Mouse (Mus musculus): ENCODE results near the gene Lgi2.

The Lgi2 gene

GRCm38 (mm10) chr5:52539483-52539882 is 26.8 kb downstream of the Lgi2 start:
- in situ Hi-C loops (cut with MboI; ENCODE audit: low sequenced_read_pairs): no loop called here

- in situ Hi-C loops (cut with MboI; ENCODE audit: low sequenced_read_pairs): no loop called here
Observed at GRCm38 (mm10) chr5:52537024-52537423, 29.2 kb downstream of the Lgi2 start.

GRCm38 (mm10) chr5:52534798-52535590 is 31.3 kb downstream of the Lgi2 start:
- in situ Hi-C loops (cut with MboI; ENCODE audit: low sequenced_read_pairs): no loop called here

GRCm38 (mm10) chr5:52533705-52534104 is 32.6 kb downstream of the Lgi2 start:
- in situ Hi-C loops (cut with MboI; ENCODE audit: low sequenced_read_pairs): no loop called here

GRCm38 (mm10) chr5:52528545-52528944 is 37.7 kb downstream of the Lgi2 start:
- in situ Hi-C loops (cut with MboI; ENCODE audit: low sequenced_read_pairs): no loop called here

DNA sequence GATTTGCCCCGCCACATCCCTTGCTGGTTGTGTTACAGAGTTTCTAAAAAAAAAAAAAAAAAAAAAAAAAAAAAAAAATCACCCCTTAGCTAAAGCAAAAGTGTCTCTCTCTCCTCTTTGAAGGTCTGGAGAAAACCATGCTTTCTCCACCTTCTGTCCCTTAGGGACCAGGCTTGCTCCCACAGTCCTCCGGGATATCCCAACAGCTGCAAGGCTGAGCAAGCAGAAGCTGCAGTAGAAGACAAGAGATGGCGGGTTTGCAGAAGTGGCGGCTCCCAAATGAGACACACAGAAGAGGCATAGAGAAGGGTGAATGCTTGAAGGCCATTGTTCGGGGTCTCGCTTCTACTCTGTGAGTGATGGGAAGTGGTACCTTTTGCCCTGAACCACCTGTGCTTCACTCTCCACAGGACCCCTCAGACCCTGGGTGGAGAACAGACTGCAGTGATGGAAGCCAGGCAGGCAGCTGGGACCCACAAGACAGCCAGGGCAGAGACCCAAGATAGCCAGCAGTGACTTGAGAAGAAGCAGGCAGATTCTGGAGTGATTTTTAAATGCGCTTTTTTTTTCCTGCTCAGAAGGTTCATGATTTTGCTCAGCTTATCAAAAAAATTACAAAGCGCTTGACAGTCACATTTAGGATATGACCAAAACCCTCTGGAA is 39.8 kb downstream of the Lgi2 start:
- in situ Hi-C loops (cut with MboI; ENCODE audit: low sequenced_read_pairs): no loop called here

DNA sequence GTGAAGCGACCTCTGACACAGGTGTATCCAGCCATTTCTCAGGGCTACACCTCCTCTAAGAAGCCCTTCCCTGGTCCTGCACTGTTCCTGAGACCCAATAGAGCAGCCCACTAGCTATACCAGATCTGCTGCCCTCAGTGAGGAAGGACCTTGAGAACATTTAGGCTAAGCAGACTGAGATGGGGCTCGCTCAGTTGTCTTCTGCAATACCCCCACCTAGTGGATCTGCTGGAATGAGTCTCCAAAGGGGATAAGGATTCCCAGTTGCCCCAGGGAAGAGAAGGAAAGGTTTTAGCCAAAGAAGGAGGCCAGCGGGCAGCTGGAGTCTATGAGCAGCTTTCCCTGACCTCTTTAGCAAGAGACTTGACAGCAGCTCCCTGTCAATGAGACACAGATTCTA is 42.1 kb downstream of the Lgi2 start:
- in situ Hi-C loops (cut with MboI; ENCODE audit: low sequenced_read_pairs): no loop called here

DNA sequence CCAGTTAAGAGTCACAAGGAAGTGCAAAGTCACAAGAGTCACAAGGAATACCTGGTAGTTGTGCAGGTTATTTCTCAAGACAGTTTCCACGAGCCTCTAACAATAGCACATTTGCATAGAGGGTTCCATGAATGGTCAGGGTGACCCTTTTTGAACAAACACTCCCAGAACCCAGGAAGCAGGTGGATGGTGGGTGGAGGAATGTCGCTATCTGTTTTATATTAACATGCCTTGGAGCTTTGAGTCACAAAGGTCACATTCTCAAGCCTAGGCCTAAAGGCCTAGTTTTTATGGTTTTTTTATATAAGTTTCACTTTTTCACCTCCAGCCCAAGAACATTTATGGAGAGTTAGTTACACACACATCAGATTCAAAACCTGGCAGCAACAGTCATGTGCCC is 46.3 kb downstream of the Lgi2 start:
- in situ Hi-C loops (cut with MboI; ENCODE audit: low sequenced_read_pairs): no loop called here

GRCm38 (mm10) chr5:52516072-52516476 is 50.2 kb downstream of the Lgi2 start:
- in situ Hi-C loops (cut with MboI; ENCODE audit: low sequenced_read_pairs): no loop called here

- in situ Hi-C loops (cut with MboI; ENCODE audit: low sequenced_read_pairs): no loop called here
Observed at GRCm38 (mm10) chr5:52515246-52516021, 50.8 kb downstream of the Lgi2 start.

- in situ Hi-C loops (cut with MboI; ENCODE audit: low sequenced_read_pairs): no loop called here
Observed at GRCm38 (mm10) chr5:52511089-52511488, 55.2 kb downstream of the Lgi2 start.

DNA sequence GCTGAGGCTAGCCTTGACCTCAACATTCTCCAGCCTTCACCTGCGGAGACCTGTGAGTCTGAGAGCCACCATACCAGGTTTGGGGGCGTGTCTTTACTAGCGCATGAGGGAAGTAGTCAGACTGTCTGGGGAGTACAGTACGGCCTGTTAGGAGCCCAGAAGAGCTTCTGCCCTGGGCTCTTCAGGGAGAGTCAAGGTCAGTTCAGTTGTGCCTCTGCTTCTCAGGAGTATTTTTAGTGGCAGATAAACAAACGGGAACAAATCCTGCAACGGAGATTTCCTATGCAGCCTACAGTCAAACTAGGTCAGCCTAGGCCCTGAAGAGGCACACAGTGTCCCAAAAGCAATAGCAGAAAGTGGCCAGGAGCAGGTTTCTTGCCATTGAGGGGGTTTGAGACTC is 56.8 kb downstream of the Lgi2 start:
- in situ Hi-C loops (cut with MboI; ENCODE audit: low sequenced_read_pairs): no loop called here

- in situ Hi-C loops (cut with MboI; ENCODE audit: low sequenced_read_pairs): no loop called here
Observed at GRCm38 (mm10) chr5:52504666-52505065, 61.6 kb downstream of the Lgi2 start.

- in situ Hi-C loops (cut with MboI; ENCODE audit: low sequenced_read_pairs): no loop called here
Observed at GRCm38 (mm10) chr5:52504148-52504547, 62.1 kb downstream of the Lgi2 start.

- in situ Hi-C loops (cut with MboI; ENCODE audit: low sequenced_read_pairs): no loop called here
Observed at GRCm38 (mm10) chr5:52495671-52496070, 70.6 kb downstream of the Lgi2 start.

DNA sequence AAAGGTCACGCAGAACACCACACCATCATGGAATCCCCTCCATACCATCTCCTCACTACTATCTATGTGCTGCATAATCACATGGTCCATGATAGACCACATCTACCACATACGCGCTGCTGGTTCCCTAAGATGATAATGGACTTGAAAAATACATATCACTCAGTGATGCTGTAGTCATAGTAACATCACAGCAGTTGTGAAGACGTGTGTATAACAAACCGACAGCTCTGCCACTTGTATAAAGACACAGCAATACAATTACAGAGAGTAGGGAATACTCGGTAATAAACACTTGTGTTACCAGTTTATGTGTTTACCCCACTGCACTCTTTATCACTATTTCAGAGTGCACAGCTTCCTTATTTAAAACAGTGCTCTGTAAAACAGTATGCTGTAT is 74.8 kb downstream of the Lgi2 start:
- in situ Hi-C loops (cut with MboI; ENCODE audit: low sequenced_read_pairs): no loop called here

DNA sequence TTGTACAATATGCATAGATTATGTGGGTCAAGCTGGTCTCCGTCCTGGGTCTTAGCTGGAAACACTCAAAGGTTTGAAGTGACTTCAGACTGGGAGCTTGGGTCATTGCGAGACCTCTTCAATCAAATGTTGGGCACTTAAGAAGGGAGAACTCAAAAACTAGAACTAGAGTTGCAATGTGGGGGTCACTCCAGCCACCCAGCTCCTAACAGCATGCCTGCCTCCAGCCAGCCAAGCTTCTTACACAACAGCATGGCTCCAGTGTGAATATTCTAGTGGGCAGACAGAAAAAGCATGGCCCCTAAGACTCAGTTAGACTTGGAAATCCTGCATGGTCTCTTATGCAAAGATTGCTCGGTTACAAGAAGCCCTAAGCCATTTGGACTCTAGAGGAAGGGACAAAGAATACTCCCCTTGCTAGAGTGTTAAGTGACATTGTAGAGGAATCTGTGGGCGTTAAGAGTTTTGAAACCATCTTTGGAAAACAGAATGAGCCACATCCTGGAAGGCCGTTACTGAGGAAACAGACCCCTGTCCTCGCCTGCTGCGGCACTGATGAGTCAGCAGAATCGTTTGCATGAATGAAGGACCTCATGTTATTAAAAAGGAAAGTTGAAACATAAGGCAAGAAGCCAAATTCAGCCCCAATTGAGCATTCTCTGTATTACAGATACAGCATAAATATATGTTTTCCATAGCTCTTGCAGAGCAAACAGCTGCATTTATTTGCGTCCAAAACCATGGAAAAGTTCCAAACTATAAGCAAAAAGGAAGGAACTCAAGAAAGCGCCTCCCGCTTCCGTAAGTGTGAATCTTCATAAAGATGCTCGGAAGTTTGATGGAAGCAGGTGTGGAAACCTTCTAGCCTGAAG is 78.5 kb downstream of the Lgi2 start:
- in situ Hi-C loops (cut with MboI; ENCODE audit: low sequenced_read_pairs): no loop called here
